Mouse (Mus musculus) limb, embryonic 12.5 days (tissue): ENCODE results near the gene Olfr403. TPM values are rescaled to one million over a fixed set of nuclear protein-coding genes. Genes with fewer than 3 reads are reported as not detected.
"Not testable (repeated sequence)": the region's sequence is repeated elsewhere in the genome, so short reads cannot be mapped to it uniquely, and the experiment has no call there.

Experiments
- ATAC-seq: fragments of 200-750 bp; cut with Nextera tagmentation; 2 replicates; pipeline ENCODE4 v1.8.0; 2017; ENCODE audit warnings: low read depth, moderate TSS enrichment; ENCODE audit not compliant: insufficient number of reproducible peaks, insufficient read depth, low FRiP score, low TSS enrichment
- H3K27ac ChIP-seq: fragments of 300-500 bp; sonication (generic); 2 replicates; pipeline ENCODE4 v1.5.1; 2016; ENCODE audit warnings: mild to moderate bottlenecking, moderate library complexity
- H3K27me3 ChIP-seq: fragments of 300-500 bp; sonication (generic); 2 replicates; pipeline ENCODE4 v1.6.1; 2016; ENCODE audit warnings: mild to moderate bottlenecking, moderate library complexity
- H3K36me3 ChIP-seq: fragments of 300-500 bp; sonication (generic); 2 replicates; pipeline ENCODE4 v1.6.1; 2016; ENCODE audit warnings: mild to moderate bottlenecking, moderate library complexity
- H3K4me1 ChIP-seq: fragments of 300-500 bp; sonication (generic); replicated peaks from 2 replicates; pipeline ENCODE4 v1.6.1; 2016
- H3K4me2 ChIP-seq: fragments of 300-500 bp; sonication (generic); 2 replicates; pipeline ENCODE4 v1.6.1; 2016; ENCODE audit warnings: mild to moderate bottlenecking, moderate library complexity
- H3K4me3 ChIP-seq: fragments of 300-500 bp; sonication (generic); replicated peaks from 2 replicates; pipeline ENCODE4 v1.5.1; 2016; ENCODE audit warnings: mild to moderate bottlenecking
- H3K9ac ChIP-seq: fragments of 300-500 bp; sonication (generic); replicated peaks from 2 replicates; pipeline ENCODE4 v1.6.1; 2016; ENCODE audit warnings: mild to moderate bottlenecking, moderate library complexity
- H3K9me3 ChIP-seq: fragments of 300-500 bp; sonication (generic); 2 replicates; pipeline ENCODE4 v1.6.1; 2016; ENCODE audit warnings: mild to moderate bottlenecking, moderate library complexity
- WGBS: fragments of 180-500 bp; shearing (Covaris S2); methylation state at CpG from one replicate; pipeline ENCODE4 v1.1.7; 2016; 5-methylcytosine and 5-hydroxymethylcytosine counted together
- polyA plus RNA-seq: library from polyadenylated mRNA; unstranded; fragments of >200 nt; fragmentation: Nextera tagmentation; extraction: Ambion mirVana; gene quantifications from 2 replicates; pipeline ENCODE4 v1.2.1, GENCODE M21; 2016

Gene Olfr403
- not detected in 2 replicates for polyA plus RNA-seq

GRCm38 (mm10) chr11:74185949-74186348, at the start of gene Olfr403:
TSS of gene Olfr403 (plus strand) at chr11:74186249.
- no peak for ATAC-seq

GRCm38 (mm10) chr11:74140001-74140400, 46.0 kb upstream of the Olfr403 start:
- H3K27ac ChIP-seq, ATAC-seq, H3K4me2 ChIP-seq, H3K27me3 ChIP-seq, H3K4me1 ChIP-seq, H3K36me3 ChIP-seq, H3K9ac ChIP-seq, H3K4me3 ChIP-seq: not testable (repeated sequence)
- WGBS = 36% methylated on average over 1 of the region's 1 CpGs
- peaks cover 73% of the 10 kb centered on the region for H3K9me3 ChIP-seq

More at GRCm38 (mm10) chr11:74185949-74186348, at the start of gene Olfr403:
- no peaks in the 10 kb centered on the region for H3K27me3 ChIP-seq
- no peak within 1 kb of the TSS for H3K4me3 ChIP-seq
- H3K9me3 ChIP-seq = peaks cover 33% of the 10 kb centered on the region
- H3K4me1 ChIP-seq = no peaks in the 10 kb centered on the region
- H3K36me3 ChIP-seq = no peaks in the 10 kb centered on the region
- H3K4me2 ChIP-seq = no peak within 1 kb of the TSS
- no peak within 1 kb of the TSS for H3K27ac ChIP-seq
- H3K9ac ChIP-seq = no peak within 1 kb of the TSS

DNA sequence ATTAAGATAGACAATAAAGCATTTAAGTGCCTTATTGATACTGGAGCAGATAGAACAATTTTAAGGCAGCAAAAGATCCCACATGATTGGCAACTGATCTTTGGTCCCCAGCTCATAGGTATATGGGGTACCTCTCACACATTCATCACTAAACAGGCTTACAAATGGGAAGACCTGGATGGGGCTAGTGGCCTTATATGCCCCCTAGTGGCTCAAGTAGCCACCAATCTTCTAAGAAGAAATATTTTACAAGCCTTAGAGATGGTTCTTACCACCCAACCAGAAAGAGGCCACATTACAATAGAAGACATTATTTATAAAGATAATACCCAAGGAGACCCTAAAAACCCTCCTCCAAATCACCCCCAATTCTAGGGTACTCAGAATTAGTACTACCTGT, 40.2 kb upstream of the Olfr403 start:
- no peak overlapping the region for H3K9ac ChIP-seq
- no peak overlapping the region for H3K4me3 ChIP-seq
- no peaks in the 10 kb centered on the region for H3K27me3 ChIP-seq
- no peak overlapping the region for H3K27ac ChIP-seq
- H3K36me3 ChIP-seq = no peaks in the 10 kb centered on the region
- H3K4me1 ChIP-seq = no peaks in the 10 kb centered on the region
- no peak overlapping the region for H3K4me2 ChIP-seq
- no peak for ATAC-seq
- H3K9me3 ChIP-seq = peaks cover 83% of the 10 kb centered on the region

GRCm38 (mm10) chr11:74153229-74153628, 32.8 kb upstream of the Olfr403 start, which contains the start of gene Olfr402:
TSS of gene Olfr402 (plus strand) at chr11:74153529.
- Histone ChIP-seq H3K9ac (no peak within 1 kb of the TSS), H3K4me1 (no peaks in the 10 kb centered on the region), H3K9me3 (peaks cover 49% of the 10 kb centered on the region), H3K27me3 (no peaks in the 10 kb centered on the region), H3K36me3 (no peaks in the 10 kb centered on the region), H3K4me3 (no peak within 1 kb of the TSS), H3K27ac (no peak within 1 kb of the TSS), H3K4me2 (no peak within 1 kb of the TSS)
- no peak for ATAC-seq
- WGBS = 70% methylated on average over 3 of the region's 3 CpGs

GRCm38 (mm10) chr11:74168771-74169170, 17.3 kb upstream of the Olfr403 start:
- Histone ChIP-seq H3K4me3 (no peak overlapping the region), H3K27ac (no peak overlapping the region), H3K4me1 (no peaks in the 10 kb centered on the region), H3K36me3 (no peaks in the 10 kb centered on the region), H3K9ac (no peak overlapping the region), H3K4me2 (no peak overlapping the region), H3K27me3 (no peaks in the 10 kb centered on the region), H3K9me3 (peaks cover 14% of the 10 kb centered on the region; the same call in 1 of the 2 replicates)
- ATAC-seq = no peak

GRCm38 (mm10) chr11:74183168-74183567, 2.9 kb upstream of the Olfr403 start:
- Histone ChIP-seq H3K27ac (no peak overlapping the region), H3K27me3 (no peaks in the 10 kb centered on the region), H3K36me3 (no peaks in the 10 kb centered on the region), H3K4me3 (no peak overlapping the region), H3K9me3 (peaks cover 39% of the 10 kb centered on the region), H3K4me2 (no peak overlapping the region), H3K9ac (no peak overlapping the region), H3K4me1 (no peaks in the 10 kb centered on the region)
- ATAC-seq = no peak
- 83% methylated on average over 4 of the region's 4 CpGs for WGBS

- no peak overlapping the region for H3K4me3 ChIP-seq
- no peak overlapping the region for H3K27ac ChIP-seq
- no peaks in the 10 kb centered on the region for H3K36me3 ChIP-seq
- WGBS = 81% methylated on average over 4 of the region's 4 CpGs
- peaks cover 41% of the 10 kb centered on the region for H3K9me3 ChIP-seq
- ATAC-seq = no peak
- no peak overlapping the region for H3K4me2 ChIP-seq
- H3K27me3 ChIP-seq = no peaks in the 10 kb centered on the region
- H3K9ac ChIP-seq = no peak overlapping the region
- no peaks in the 10 kb centered on the region for H3K4me1 ChIP-seq
These were observed 2.3 kb upstream of the Olfr403 start for GRCm38 (mm10) chr11:74183745-74184144.

- Histone ChIP-seq H3K9ac (no peak within 1 kb of the TSS), H3K9me3 (peaks cover 12% of the 10 kb centered on the region; the same call in 1 of the 2 replicates), H3K27ac (no peak within 1 kb of the TSS), H3K4me3 (no peak within 1 kb of the TSS), H3K36me3 (no peaks in the 10 kb centered on the region), H3K4me1 (no peaks in the 10 kb centered on the region), H3K4me2 (no peak within 1 kb of the TSS), H3K27me3 (no peaks in the 10 kb centered on the region)
- ATAC-seq = no peak
- 59% methylated on average over 1 of the region's 1 CpGs for WGBS
These were observed 25.2 kb downstream of the Olfr403 start, which contains the start of gene Olfr43 for GRCm38 (mm10) chr11:74211279-74211678. TSS of gene Olfr43 (minus strand) at chr11:74211379.

GRCm38 (mm10) chr11:74241201-74241600, 55.2 kb downstream of the Olfr403 start:
- Histone ChIP-seq H3K4me1 (no peaks in the 10 kb centered on the region), H3K27ac (no peak overlapping the region), H3K9me3 (peaks cover 21% of the 10 kb centered on the region; the same call in 1 of the 2 replicates), H3K27me3 (no peaks in the 10 kb centered on the region), H3K36me3 (no peaks in the 10 kb centered on the region), H3K4me2 (no peak overlapping the region), H3K9ac (no peak overlapping the region), H3K4me3 (no peak overlapping the region)
- ATAC-seq = no peak
- 83% methylated on average over 3 of the region's 3 CpGs for WGBS

Other genes starting within 250 kb of the Olfr403 start
- not detected in 2 replicates for gene Olfr23, start 249.6 kb upstream of the Olfr403 start, polyA plus RNA-seq
- gene Olfr397, start 225.4 kb upstream of the Olfr403 start, polyA plus RNA-seq = not detected in 2 replicates
- gene Olfr398, start 195.8 kb upstream of the Olfr403 start, polyA plus RNA-seq = not detected in 2 replicates
- gene Olfr139, start 129.7 kb upstream of the Olfr403 start, polyA plus RNA-seq = not detected in 2 replicates
- gene Olfr399, start 129.6 kb upstream of the Olfr403 start, polyA plus RNA-seq = not detected in 2 replicates
- gene Zfp616, start 116.3 kb upstream of the Olfr403 start, polyA plus RNA-seq = not detected in 2 replicates
- gene Olfr401, start 72.5 kb upstream of the Olfr403 start, polyA plus RNA-seq = not detected in 2 replicates
- gene Olfr402, start 32.7 kb upstream of the Olfr403 start, polyA plus RNA-seq = not detected in 2 replicates
- not detected in 2 replicates for gene Olfr43, start 25.1 kb downstream of the Olfr403 start, polyA plus RNA-seq
- gene Olfr406, start 73.6 kb downstream of the Olfr403 start, polyA plus RNA-seq = not detected in 2 replicates
- not detected in 2 replicates for gene Olfr59, start 97.5 kb downstream of the Olfr403 start, polyA plus RNA-seq
- gene Olfr410, start 151.8 kb downstream of the Olfr403 start, polyA plus RNA-seq = not detected in 2 replicates
- not detected in 2 replicates for gene Olfr411, start 166.4 kb downstream of the Olfr403 start, polyA plus RNA-seq
- not detected in 2 replicates for gene Olfr412, start 175.8 kb downstream of the Olfr403 start, polyA plus RNA-seq